Mouse (Mus musculus) kidney, adult 2 months (tissue): Measurements from ENCODE around the gene C1qtnf6. TPM values are rescaled to one million over a fixed set of nuclear protein-coding genes. Genes with fewer than 3 reads are reported as not detected.

Source experiments
- DNase-seq: peaks from one replicate; pipeline ENCODE4 v3.0.0; 2021
- H3K27ac ChIP-seq: fragments of 200-500 bp; 2 replicates; pipeline ENCODE4 v1.5.1; 2012; ENCODE audit warnings: low read depth, low read length, control low read depth, inconsistent platforms; ENCODE audit not compliant: insufficient read depth
- H3K27me3 ChIP-seq: fragments of 200-500 bp; replicated peaks from 2 replicates; pipeline ENCODE4 v1.6.1; 2012; ENCODE audit warnings: mild to moderate bottlenecking, moderate library complexity, low read length, inconsistent platforms; ENCODE audit not compliant: control insufficient read depth, insufficient read depth
- H3K36me3 ChIP-seq: fragments of 200-500 bp; 2 replicates; pipeline ENCODE4 v1.6.1; 2012; ENCODE audit warnings: mild to moderate bottlenecking, moderate library complexity, low read length, inconsistent platforms; ENCODE audit not compliant: control insufficient read depth, insufficient read depth
- H3K4me1 ChIP-seq: fragments of 200-500 bp; 2 replicates; pipeline ENCODE4 v1.6.1; 2011; ENCODE audit warnings: low read length; ENCODE audit not compliant: control insufficient read depth, insufficient read depth
- H3K4me3 ChIP-seq: fragments of 200-500 bp; 2 replicates; pipeline ENCODE4 v1.5.1; 2011; ENCODE audit warnings: mild to moderate bottlenecking, low read depth, low read length, control low read depth; ENCODE audit not compliant: insufficient read depth
- CTCF ChIP-seq: fragments of 200-500 bp; conservative IDR thresholded peaks from 2 replicates; pipeline ENCODE4 v1.5.1; 2011; ENCODE audit warnings: low read depth, mild to moderate bottlenecking, control low read depth, low read length, moderate library complexity, mixed read lengths; ENCODE audit not compliant: insufficient read depth, insufficient read length
- POLR2A ChIP-seq: fragments of 200-500 bp; IDR thresholded peaks from one replicate; pipeline ENCODE4 v1.6.1; 2011; ENCODE audit warnings: low read depth, low read length, control low read depth
- WGBS: fragments of 180-500 bp; shearing (Covaris S2); methylation state at CpG from one replicate; pipeline ENCODE4 v1.1.7; 2018; 5-methylcytosine and 5-hydroxymethylcytosine counted together
- polyA plus RNA-seq: library from polyadenylated mRNA; depleted of rRNA; stranded (reverse); fragments of >200 nt; gene quantifications from 2 replicates; pipeline ENCODE4 v1.2.3, GENCODE M21; 2012

Gene C1qtnf6
- polyA plus RNA-seq, 1 experiment = 17.0 TPM

- WGBS = 80% methylated on average over 3 of the region's 3 CpGs
- Histone ChIP-seq H3K36me3 (no peaks in the 10 kb centered on the region), H3K4me1 (no peaks in the 10 kb centered on the region), H3K27ac (no peak overlapping the region), H3K27me3 (no peaks in the 10 kb centered on the region), H3K4me3 (no peak overlapping the region)
- no peak for DNase-seq
- TF ChIP-seq POLR2A (no peak), CTCF (no peak)
These were observed 42.0 kb downstream of the C1qtnf6 start for GRCm38 (mm10) chr15:78489248-78489647.

- no peak overlapping the region for H3K4me3 ChIP-seq
- TF ChIP-seq POLR2A = no peak
- TF ChIP-seq CTCF = no peak
- no peaks in the 10 kb centered on the region for H3K4me1 ChIP-seq
- H3K27me3 ChIP-seq = no peaks in the 10 kb centered on the region
- no peak for DNase-seq
- no peak overlapping the region for H3K27ac ChIP-seq
- no peaks in the 10 kb centered on the region for H3K36me3 ChIP-seq
- WGBS = 56% methylated on average over 4 of the region's 4 CpGs
These were observed 44.1 kb downstream of the C1qtnf6 start for GRCm38 (mm10) chr15:78487066-78487465.

- 88% methylated on average over 1 of the region's 1 CpGs for WGBS
These were observed 44.7 kb downstream of the C1qtnf6 start for GRCm38 (mm10) chr15:78486564-78486963.

GRCm38 (mm10) chr15:78483311-78483710, 47.9 kb downstream of the C1qtnf6 start:
- H3K27ac ChIP-seq = no peak overlapping the region
- H3K27me3 ChIP-seq = no peaks in the 10 kb centered on the region
- no peak overlapping the region for H3K4me3 ChIP-seq
- WGBS = 85% methylated on average over 4 of the region's 4 CpGs
- DNase-seq = no peak
- no peaks in the 10 kb centered on the region for H3K36me3 ChIP-seq
- no peaks in the 10 kb centered on the region for H3K4me1 ChIP-seq
- no peak for TF ChIP-seq CTCF
- TF ChIP-seq POLR2A = no peak

More at GRCm38 (mm10) chr15:78486564-78486963, 44.7 kb downstream of the C1qtnf6 start:
- TF ChIP-seq CTCF = no peak
- no peak for TF ChIP-seq POLR2A
- H3K36me3 ChIP-seq = no peaks in the 10 kb centered on the region
- H3K4me1 ChIP-seq = no peaks in the 10 kb centered on the region
- H3K27me3 ChIP-seq = no peaks in the 10 kb centered on the region
- H3K4me3 ChIP-seq = no peak overlapping the region
- no peak for DNase-seq
- H3K27ac ChIP-seq = no peak overlapping the region

- no peak for DNase-seq
- Histone ChIP-seq H3K4me1 (no peaks in the 10 kb centered on the region), H3K27ac (no peak overlapping the region), H3K27me3 (no peaks in the 10 kb centered on the region), H3K4me3 (no peak overlapping the region), H3K36me3 (no peaks in the 10 kb centered on the region)
- 48% methylated on average over 3 of the region's 3 CpGs for WGBS
- no peak for TF ChIP-seq POLR2A
- no peak for TF ChIP-seq CTCF
These were observed 48.7 kb downstream of the C1qtnf6 start for GRCm38 (mm10) chr15:78482518-78482917.

- 54% methylated on average over 9 of the region's 9 CpGs for WGBS
- Histone ChIP-seq H3K36me3 (no peaks in the 10 kb centered on the region), H3K27ac (no peak overlapping the region), H3K4me3 (no peak overlapping the region), H3K27me3 (no peaks in the 10 kb centered on the region), H3K4me1 (no peaks in the 10 kb centered on the region)
- TF ChIP-seq POLR2A (no peak), CTCF (no peak)
- DNase-seq = peak; percentile 6
These were observed 49.7 kb downstream of the C1qtnf6 start for GRCm38 (mm10) chr15:78481448-78482000.

- no peak overlapping the region for H3K4me3 ChIP-seq
- H3K27me3 ChIP-seq = no peaks in the 10 kb centered on the region
- no peak for TF ChIP-seq POLR2A
- TF ChIP-seq CTCF = no peak
- H3K27ac ChIP-seq = no peak overlapping the region
- no peaks in the 10 kb centered on the region for H3K36me3 ChIP-seq
- no peaks in the 10 kb centered on the region for H3K4me1 ChIP-seq
- WGBS = 58% methylated on average over 2 of the region's 2 CpGs
- no peak for DNase-seq
These were observed 50.2 kb downstream of the C1qtnf6 start for GRCm38 (mm10) chr15:78480991-78481390.

- H3K27ac ChIP-seq = no peak overlapping the region
- no peaks in the 10 kb centered on the region for H3K4me1 ChIP-seq
- no peaks in the 10 kb centered on the region for H3K27me3 ChIP-seq
- no peak for DNase-seq
- no peak overlapping the region for H3K4me3 ChIP-seq
- TF ChIP-seq POLR2A (no peak), CTCF (no peak)
- H3K36me3 ChIP-seq = no peaks in the 10 kb centered on the region
- 71% methylated on average over 7 of the region's 7 CpGs for WGBS
These were observed 51.1 kb downstream of the C1qtnf6 start for GRCm38 (mm10) chr15:78480111-78480510.
